Mouse (Mus musculus) thymus, postnatal 0 days (tissue): Measurements from ENCODE around the gene Gm10715. TPM values are rescaled to one million over a fixed set of nuclear protein-coding genes. Genes with fewer than 3 reads are reported as not detected.
"Not testable (repeated sequence)": the region's sequence is repeated elsewhere in the genome, so short reads cannot be mapped to it uniquely, and the experiment has no call there.

Experiments
- DNase-seq: peaks from one replicate; pipeline ENCODE4 v3.0.0-alpha.2; 2015; ENCODE audit warnings: low spot score
- polyA plus RNA-seq: library from polyadenylated mRNA; unstranded; fragments of >200 nt; fragmentation: Nextera tagmentation; extraction: Ambion mirVana; gene quantifications from 2 replicates; pipeline ENCODE4 v1.2.1, GENCODE M21; 2015

Gm10715 gene
- polyA plus RNA-seq, result not detected in 2 replicates

GRCm38 (mm10) chr9:3036577-3036976 is at the start of gene Gm10715:
Gene Gm10715, plus strand, starts transcription at chr9:3036877.
- not testable (repeated sequence) for DNase-seq

GRCm38 (mm10) chr9:3000445-3000972 is 36.2 kb upstream of the Gm10715 start, which contains the start of gene Gm10722:
Gene Gm10722, plus strand, starts transcription at chr9:3000922.
- DNase-seq, result peak; percentile 50

- not testable (repeated sequence) for DNase-seq
These were observed 35.7 kb upstream of the Gm10715 start for GRCm38 (mm10) chr9:3001006-3001405.

- DNase-seq, result peak; percentile 25
These were observed 34.6 kb upstream of the Gm10715 start for GRCm38 (mm10) chr9:3001948-3002659.

- not testable (repeated sequence) for DNase-seq
These were observed 33.8 kb upstream of the Gm10715 start, which contains the start of gene Gm11168 for GRCm38 (mm10) chr9:3002794-3003396. Gene Gm11168, plus strand, starts transcription at chr9:3003346.

- DNase-seq, result not testable (repeated sequence)
These were observed 30.5 kb upstream of the Gm10715 start for GRCm38 (mm10) chr9:3006179-3006578.

GRCm38 (mm10) chr9:3006636-3007035 is 30.0 kb upstream of the Gm10715 start:
- DNase-seq, result not testable (repeated sequence)

- DNase-seq, result peak; percentile 13
These were observed 29.4 kb upstream of the Gm10715 start for GRCm38 (mm10) chr9:3007272-3007671.

- not testable (repeated sequence) for DNase-seq
These were observed 27.3 kb upstream of the Gm10715 start for GRCm38 (mm10) chr9:3009331-3009730.

GRCm38 (mm10) chr9:3012054-3012621 is 24.5 kb upstream of the Gm10715 start:
- not testable (repeated sequence) for DNase-seq

- not testable (repeated sequence) for DNase-seq
These were observed 23.9 kb upstream of the Gm10715 start, which contains the start of gene Gm10721 for GRCm38 (mm10) chr9:3012733-3013279. Gene Gm10721, plus strand, starts transcription at chr9:3013140.

GRCm38 (mm10) chr9:3015354-3015753 is 21.3 kb upstream of the Gm10715 start, which contains the start of gene Gm10720:
Gene Gm10720, plus strand, starts transcription at chr9:3015654.
- DNase-seq, result not testable (repeated sequence)

GRCm38 (mm10) chr9:3015896-3016295 is 20.8 kb upstream of the Gm10715 start:
- DNase-seq, result not testable (repeated sequence)

- DNase-seq, result not testable (repeated sequence)
These were observed 19.6 kb upstream of the Gm10715 start, which contains the start of gene Gm10719 for GRCm38 (mm10) chr9:3017108-3017507. Gene Gm10719, plus strand, starts transcription at chr9:3017408.

- DNase-seq, result not testable (repeated sequence)
These were observed 17.7 kb upstream of the Gm10715 start for GRCm38 (mm10) chr9:3018944-3019343.

- not testable (repeated sequence) for DNase-seq
These were observed 16.6 kb upstream of the Gm10715 start for GRCm38 (mm10) chr9:3019835-3020727.

- DNase-seq, result peak; percentile 3
These were observed 14.2 kb upstream of the Gm10715 start for GRCm38 (mm10) chr9:3022316-3023008.

- not testable (repeated sequence) for DNase-seq
These were observed 13.2 kb upstream of the Gm10715 start, which contains the start of gene Gm10718 for GRCm38 (mm10) chr9:3023312-3023984. Gene Gm10718, plus strand, starts transcription at chr9:3023547.
